Mouse (Mus musculus) heart, embryonic 11.5 days (tissue): ENCODE results near the gene Gcc2. TPM values are rescaled to one million over a fixed set of nuclear protein-coding genes. Genes with fewer than 3 reads are reported as not detected.
"Not testable (repeated sequence)": the region's sequence is repeated elsewhere in the genome, so short reads cannot be mapped to it uniquely, and the experiment has no call there.

Experiments used
- ATAC-seq: fragments of 200-750 bp; cut with Nextera tagmentation; replicated peaks from 2 replicates; pipeline ENCODE4 v1.8.0; 2017; ENCODE audit warnings: moderate library complexity; ENCODE audit not compliant: insufficient number of reproducible peaks, low FRiP score, low TSS enrichment
- H3K27ac ChIP-seq: fragments of 300-500 bp; sonication (generic); 2 replicates; pipeline ENCODE4 v1.5.1; 2014; ENCODE audit warnings: mild to moderate bottlenecking, low read depth, low read length
- H3K27me3 ChIP-seq: fragments of 300-500 bp; sonication (generic); 2 replicates; pipeline ENCODE4 v1.6.1; 2014; ENCODE audit warnings: mild to moderate bottlenecking, low read length, mixed read lengths; ENCODE audit not compliant: control insufficient read depth, insufficient read depth
- H3K36me3 ChIP-seq: fragments of 300-500 bp; sonication (generic); 2 replicates; pipeline ENCODE4 v1.6.1; 2014; ENCODE audit warnings: mild to moderate bottlenecking, low read length, moderate library complexity, mixed read lengths; ENCODE audit not compliant: control insufficient read depth, insufficient read depth
- H3K4me1 ChIP-seq: fragments of 300-500 bp; sonication (generic); 2 replicates; pipeline ENCODE4 v1.6.1; 2014; ENCODE audit warnings: low read length; ENCODE audit not compliant: control insufficient read depth, insufficient read depth
- H3K4me2 ChIP-seq: fragments of 300-500 bp; sonication (generic); 2 replicates; pipeline ENCODE4 v1.6.1; 2014; ENCODE audit warnings: mild to moderate bottlenecking, moderate library complexity
- H3K4me3 ChIP-seq: fragments of 300-500 bp; sonication (generic); 2 replicates; pipeline ENCODE4 v1.5.1; 2014; ENCODE audit warnings: low read depth, low read length
- H3K9ac ChIP-seq: fragments of 300-500 bp; sonication (generic); 2 replicates; pipeline ENCODE4 v1.6.1; 2014; ENCODE audit warnings: mild to moderate bottlenecking, low read depth, low read length, moderate library complexity
- H3K9me3 ChIP-seq: fragments of 300-500 bp; sonication (generic); replicated peaks from 2 replicates; pipeline ENCODE4 v1.6.1; 2016; ENCODE audit warnings: low read length; ENCODE audit not compliant: control insufficient read depth
- WGBS: fragments of 180-500 bp; shearing (Covaris S2); extraction: QIAGEN DNeasy Blood & Tissue Kit; methylation state at CpG from one replicate; pipeline ENCODE4 v1.1.7; 2014; ENCODE audit not compliant: insufficient replicate concordance; 5-methylcytosine and 5-hydroxymethylcytosine counted together
- polyA plus RNA-seq: library from polyadenylated mRNA; unstranded; fragments of >200 nt; fragmentation: Nextera tagmentation; extraction: Ambion mirVana; gene quantifications from 2 replicates; pipeline ENCODE4 v1.2.1, GENCODE M21; 2014

The Gcc2 gene
- polyA plus RNA-seq, 1 experiment from 2014 or later, result 42.6 TPM

DNA sequence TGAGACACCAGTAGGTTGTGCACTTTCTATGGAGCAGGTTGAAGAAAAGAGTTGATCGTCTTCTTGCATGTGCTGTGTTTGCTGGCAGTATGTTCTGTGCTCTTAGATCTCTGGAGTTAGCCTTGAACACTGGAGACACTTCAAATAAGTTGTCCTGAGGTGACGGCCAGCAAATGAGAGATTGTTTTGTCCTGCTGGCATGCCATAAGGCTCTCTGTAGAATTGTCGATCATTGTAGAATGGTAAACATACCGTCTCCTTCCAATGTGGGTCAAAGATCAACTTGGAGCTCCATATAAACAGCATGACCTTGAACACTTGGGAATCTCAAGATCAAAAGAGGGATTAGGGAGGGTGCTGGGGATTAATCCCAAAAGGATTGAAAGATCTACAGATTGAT is 28.9 kb upstream of the Gcc2 start:
- not testable (repeated sequence) for H3K9me3 ChIP-seq, H3K27ac ChIP-seq, H3K27me3 ChIP-seq, H3K36me3 ChIP-seq, ATAC-seq, H3K4me3 ChIP-seq, H3K4me1 ChIP-seq, H3K4me2 ChIP-seq, H3K9ac ChIP-seq
- 77% methylated on average over 4 of the region's 4 CpGs for WGBS

DNA sequence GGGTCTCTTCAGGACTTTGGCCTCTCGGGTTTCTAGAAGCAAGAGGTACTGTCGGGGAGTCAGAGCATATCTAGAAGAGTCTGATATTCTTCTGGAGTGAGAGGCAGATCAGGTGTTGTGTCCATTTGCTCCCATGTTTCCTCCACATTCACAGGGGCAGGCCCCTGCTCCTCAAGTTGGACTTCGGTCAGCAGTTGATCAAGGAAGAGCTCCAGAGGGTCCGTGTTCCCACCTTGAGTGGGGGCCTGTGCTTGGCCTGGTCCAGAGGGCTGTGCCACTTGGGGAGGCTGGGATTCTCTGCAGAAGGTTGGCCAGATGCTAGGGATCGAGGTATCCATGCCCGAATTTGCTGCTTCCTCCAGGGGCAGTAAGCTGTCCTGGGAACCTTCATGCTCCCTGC is 27.5 kb upstream of the Gcc2 start:
- H3K4me3 ChIP-seq, H3K9ac ChIP-seq, H3K27me3 ChIP-seq, ATAC-seq, H3K27ac ChIP-seq, H3K4me2 ChIP-seq, H3K36me3 ChIP-seq, H3K4me1 ChIP-seq, H3K9me3 ChIP-seq: not testable (repeated sequence)
- WGBS, result 76% methylated on average over 2 of the region's 6 CpGs

DNA sequence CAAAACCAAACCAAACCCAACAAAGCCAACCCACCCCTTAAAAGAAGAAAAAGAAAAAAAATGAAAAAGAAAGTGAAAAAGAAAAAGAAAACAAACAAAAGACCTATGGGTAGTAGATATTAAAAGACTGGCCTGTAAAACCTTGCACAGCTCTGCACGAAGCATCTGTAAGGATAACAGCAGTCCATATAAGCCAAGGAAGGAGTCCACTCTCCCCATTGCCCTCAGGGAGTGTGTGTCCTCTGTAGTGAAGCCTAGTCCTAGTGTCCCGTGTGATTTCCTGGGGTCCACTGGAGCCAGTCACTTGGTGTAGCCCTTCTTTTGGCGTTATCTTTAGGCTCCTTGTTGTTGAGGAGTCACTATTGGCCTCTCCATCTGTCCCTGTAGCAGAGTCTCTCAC is 25.3 kb upstream of the Gcc2 start:
- ATAC-seq, H3K36me3 ChIP-seq, H3K4me2 ChIP-seq, H3K9ac ChIP-seq, H3K27me3 ChIP-seq, H3K4me1 ChIP-seq, H3K4me3 ChIP-seq, H3K27ac ChIP-seq: not testable (repeated sequence)
- H3K9me3 ChIP-seq, result peaks cover 12% of the 10 kb centered on the region
- WGBS, result 45% methylated on average over 3 of the region's 3 CpGs

DNA sequence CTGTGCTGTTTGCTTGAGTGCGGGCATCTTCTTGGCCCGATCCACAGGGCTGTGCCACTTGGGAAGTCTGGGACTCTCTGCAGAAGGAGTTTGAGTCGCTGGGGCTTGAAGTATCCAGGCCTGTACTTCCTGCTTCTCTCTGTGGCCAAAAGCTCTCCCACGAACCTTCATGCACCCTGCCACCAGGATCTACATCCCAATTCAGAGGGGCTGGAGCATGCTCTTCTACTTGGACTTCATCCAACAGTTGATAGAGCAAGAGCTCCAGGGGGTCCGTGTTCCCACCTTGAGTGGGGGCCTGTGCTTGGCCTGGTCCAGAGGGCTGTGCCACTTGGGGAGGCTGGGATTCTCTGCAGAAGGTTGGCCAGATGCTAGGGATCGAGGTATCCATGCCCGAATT is 24.2 kb upstream of the Gcc2 start:
- H3K9me3 ChIP-seq, result peaks cover 12% of the 10 kb centered on the region
- H3K4me2 ChIP-seq, H3K4me3 ChIP-seq, H3K4me1 ChIP-seq, H3K27ac ChIP-seq, H3K27me3 ChIP-seq, H3K9ac ChIP-seq, H3K36me3 ChIP-seq: not testable (repeated sequence)
- ATAC-seq, result peak; percentile 49
- WGBS, result 79% methylated on average over 5 of the region's 7 CpGs

DNA sequence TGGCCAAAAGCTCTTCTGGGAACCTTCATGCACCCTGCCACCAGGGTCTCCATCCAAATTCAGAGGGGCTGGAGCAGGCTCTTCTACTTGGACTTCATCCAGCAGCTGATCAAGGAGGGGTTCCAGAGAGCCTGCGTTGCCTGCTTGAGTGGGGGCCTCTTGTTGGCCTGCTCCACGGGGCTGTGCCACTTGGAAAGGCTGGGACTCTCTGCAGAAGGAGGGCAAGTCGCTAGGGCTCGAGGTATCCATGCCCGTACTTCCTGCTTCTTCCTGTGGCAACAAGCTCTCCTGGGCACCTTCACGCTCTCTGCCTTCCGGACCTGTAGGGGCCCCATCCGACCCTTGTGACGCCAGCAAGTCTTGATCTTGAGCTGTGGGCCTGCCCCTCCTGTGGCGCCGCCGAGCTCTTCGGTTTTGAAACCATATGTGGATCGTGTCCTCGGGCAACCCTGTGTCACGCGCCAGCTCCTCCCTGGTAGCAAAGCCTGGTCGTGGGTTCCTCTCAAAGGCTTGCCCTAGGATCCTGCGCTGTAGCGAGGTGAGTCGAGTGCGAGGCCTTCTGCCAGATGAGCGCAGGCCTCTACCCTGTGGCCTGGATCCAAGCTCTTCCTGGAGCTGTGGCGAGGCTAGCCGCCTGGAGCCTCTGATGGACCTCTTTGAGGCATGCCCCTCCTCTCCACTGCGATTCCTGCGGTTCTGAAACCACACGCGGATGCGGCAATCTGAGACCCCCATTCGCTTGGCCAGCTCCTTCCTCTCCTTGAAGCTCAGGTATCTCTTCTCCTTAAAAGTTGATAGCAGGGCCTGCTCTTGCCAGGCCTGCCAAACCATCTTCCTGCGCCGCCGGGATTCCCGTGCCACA is 23.3 kb upstream of the Gcc2 start:
- ATAC-seq, result peak; percentile 82
- H3K9ac ChIP-seq, H3K36me3 ChIP-seq, H3K4me1 ChIP-seq, H3K27me3 ChIP-seq, H3K27ac ChIP-seq, H3K4me3 ChIP-seq, H3K4me2 ChIP-seq: not testable (repeated sequence)
- WGBS, result 80% methylated on average over 31 of the region's 35 CpGs
- peaks cover 12% of the 10 kb centered on the region for H3K9me3 ChIP-seq

DNA sequence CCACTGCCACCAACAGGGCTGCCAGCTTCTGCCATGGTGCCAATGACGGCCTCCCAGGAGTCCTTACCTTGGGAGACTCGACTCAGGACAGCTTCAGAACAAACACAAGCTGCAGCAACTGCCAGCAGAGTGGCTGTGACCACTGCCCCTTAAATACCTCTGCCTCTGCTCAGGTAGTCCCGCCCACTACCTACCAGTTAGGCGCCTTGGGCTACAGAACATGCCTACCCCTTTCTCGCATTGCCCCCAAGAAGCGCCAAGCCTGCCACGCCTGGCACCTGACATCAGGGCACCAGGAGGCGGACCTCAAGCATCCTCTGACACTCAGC is 22.7 kb upstream of the Gcc2 start, which contains the start of gene Duxf3:
Gene Duxf3, minus strand, starts transcription at position 35 of the 329 bp plus-strand sequence.
- peak; percentile 42 for ATAC-seq
- not testable (repeated sequence) for H3K36me3 ChIP-seq, H3K27ac ChIP-seq, H3K4me2 ChIP-seq, H3K4me1 ChIP-seq, H3K9ac ChIP-seq, H3K27me3 ChIP-seq, H3K4me3 ChIP-seq
- H3K9me3 ChIP-seq, result peaks cover 13% of the 10 kb centered on the region
- 78% methylated on average over 5 of the region's 8 CpGs for WGBS

DNA sequence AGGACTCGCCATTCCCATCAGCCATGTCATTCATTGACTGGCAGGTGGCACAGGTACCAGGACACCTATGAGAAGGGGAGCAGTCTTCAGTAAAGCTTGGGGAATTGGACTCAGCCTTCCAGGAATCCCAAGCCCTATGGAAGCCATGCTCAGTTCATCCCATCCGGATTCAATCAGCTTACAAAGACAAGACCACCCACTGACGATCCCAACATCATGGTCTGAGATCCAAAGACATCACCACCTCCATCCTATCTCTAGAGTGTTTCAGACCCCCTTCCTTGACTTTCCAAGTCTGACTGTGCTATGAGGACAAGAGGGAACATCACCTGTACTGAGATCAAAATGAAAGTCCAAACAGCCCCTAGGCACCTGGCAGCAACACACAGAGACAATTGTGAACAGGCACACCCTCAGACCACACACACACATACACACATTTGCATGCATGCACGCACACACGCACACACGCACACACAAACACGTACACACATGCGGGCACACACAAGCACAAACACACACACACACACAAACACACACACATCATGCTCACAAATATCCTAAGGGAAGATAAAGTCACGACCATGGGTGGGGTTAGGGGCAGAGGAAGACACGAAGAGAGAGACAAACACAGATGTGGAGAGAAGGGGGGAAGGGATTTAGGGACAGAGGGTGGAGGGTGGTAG is 22.1 kb upstream of the Gcc2 start:
- 70% methylated on average over 9 of the region's 10 CpGs for WGBS

DNA sequence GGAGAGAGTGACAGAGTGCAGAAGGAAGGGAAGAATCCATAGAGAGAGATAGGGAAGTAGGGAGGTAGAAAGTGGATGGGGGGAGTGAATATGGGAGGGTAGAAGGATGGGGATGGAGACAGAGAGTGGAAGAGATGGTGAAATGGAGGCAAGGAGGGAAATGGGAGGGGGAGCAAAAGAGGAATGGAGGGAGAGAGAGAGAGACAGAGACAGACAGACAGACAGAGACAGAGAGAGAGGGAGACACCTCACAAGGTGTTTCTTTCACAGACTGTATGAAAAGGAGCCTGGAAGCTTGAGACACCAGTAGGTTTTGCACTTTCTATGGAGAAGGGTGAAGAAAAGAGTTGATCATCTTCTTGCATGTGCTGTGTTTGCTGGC is 21.6 kb upstream of the Gcc2 start:
- H3K27me3 ChIP-seq, H3K27ac ChIP-seq, H3K36me3 ChIP-seq, ATAC-seq, H3K9ac ChIP-seq, H3K4me3 ChIP-seq, H3K4me2 ChIP-seq, H3K4me1 ChIP-seq: not testable (repeated sequence)
- peaks cover 19% of the 10 kb centered on the region for H3K9me3 ChIP-seq

More for the DNA sequence above, 22.1 kb upstream of the Gcc2 start:
- not testable (repeated sequence) for H3K36me3 ChIP-seq, H3K4me3 ChIP-seq, H3K9ac ChIP-seq, H3K27me3 ChIP-seq, H3K4me1 ChIP-seq, H3K27ac ChIP-seq, H3K4me2 ChIP-seq
- peak; percentile 44 for ATAC-seq
- peaks cover 16% of the 10 kb centered on the region for H3K9me3 ChIP-seq

DNA sequence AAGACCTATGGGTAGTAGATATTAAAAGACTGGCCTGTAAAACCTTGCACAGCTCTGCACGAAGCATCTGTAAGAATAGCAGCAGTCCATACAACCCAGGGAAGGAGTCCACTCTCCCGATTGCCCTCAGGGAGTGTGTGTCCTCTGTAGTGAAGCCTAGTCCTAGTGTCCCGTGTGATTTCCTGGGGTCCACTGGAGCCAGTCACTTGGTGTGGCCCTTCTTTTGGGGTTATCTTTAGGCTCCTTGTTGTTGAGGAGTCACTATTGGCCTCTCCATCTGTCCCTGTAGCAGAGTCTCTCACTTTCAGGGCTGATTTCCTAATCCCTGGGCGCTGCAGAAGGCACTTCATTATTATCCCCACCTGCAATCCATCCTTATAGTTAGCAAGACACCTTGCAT is 20.3 kb upstream of the Gcc2 start:
- not testable (repeated sequence) for H3K27me3 ChIP-seq

More for the DNA sequence above, 20.3 kb upstream of the Gcc2 start:
- H3K4me2 ChIP-seq, ATAC-seq, H3K36me3 ChIP-seq, H3K9ac ChIP-seq, H3K27ac ChIP-seq, H3K4me1 ChIP-seq, H3K4me3 ChIP-seq: not testable (repeated sequence)
- H3K9me3 ChIP-seq, result peaks cover 23% of the 10 kb centered on the region
- 78% methylated on average over 4 of the region's 4 CpGs for WGBS
